ENCODE assay signal across 15 mouse cellular contexts in genomic region chr1:178376061-178376460, GRCm38 (mm10). TPM values are rescaled to one million over a fixed set of nuclear protein-coding genes. Genes with fewer than 3 reads are reported as not detected.
DNase-seq lines count a peak whose midpoint lies in the region; ATAC-seq lines count a peak whose summit lies in the region.
"Had no signal": no experiment of that assay in that cellular context is flagged by ENCODE, and none has a peak within 500 bp of the region (broad histone marks: within the 10 kb centered on the region; RNA-seq: fewer than 3 reads in every experiment).

No protein-coding gene starts in this region.

- no peak overlapping the region for H3K4me2 ChIP-seq in intestine, embryonic 16.5 days (ENCODE audit: low read depth, low read length)
- no peak overlapping the region for H3K4me2 ChIP-seq in midbrain, embryonic 15.5 days
- H3K4me2 ChIP-seq: embryonic facial prominence, embryonic 15.5 days; hindbrain, embryonic 13.5 days had no signal

- no peaks in the 10 kb centered on the region for H3K27me3 ChIP-seq in intestine, embryonic 16.5 days (replicated peaks; ENCODE audit: control insufficient read depth, insufficient read depth, low read length)
- H3K27me3 ChIP-seq in midbrain, embryonic 15.5 days (replicated peaks): no peaks in the 10 kb centered on the region
- H3K27me3 ChIP-seq: embryonic facial prominence, embryonic 15.5 days; hindbrain, embryonic 13.5 days had no signal

- ATAC-seq in intestine, embryonic 16.5 days: peak; percentile 60
- ATAC-seq in megakaryocyte progenitor cell, adult 5-6 weeks (replicated peaks; ENCODE audit: poor library complexity): peak; percentile 47
- no peak for ATAC-seq in midbrain, embryonic 15.5 days (replicated peaks)
- ATAC-seq: activated CD4-positive, CD25-positive, alpha-beta regulatory T cell, adult 4 months; forebrain, embryonic 16.5 days had no signal

- H3K4me3 ChIP-seq in intestine, embryonic 16.5 days (ENCODE audit: low read length): no peak overlapping the region
- H3K4me3 ChIP-seq in midbrain, embryonic 15.5 days: no peak overlapping the region
- H3K4me3 ChIP-seq: embryonic facial prominence, embryonic 15.5 days; hindbrain, embryonic 13.5 days; midbrain, embryonic 10.5 days had no signal

- no peaks in the 10 kb centered on the region for H3K9me3 ChIP-seq in intestine, embryonic 16.5 days (ENCODE audit: control insufficient read depth, low read length)
- no peaks in the 10 kb centered on the region for H3K9me3 ChIP-seq in midbrain, embryonic 15.5 days
- H3K9me3 ChIP-seq: embryonic facial prominence, embryonic 15.5 days; hindbrain, embryonic 13.5 days; midbrain, embryonic 10.5 days had no signal

- WGBS in intestine, embryonic 16.5 days: 87% methylated on average over 2 of the region's 2 CpGs
- 96% methylated on average over 2 of the region's 2 CpGs for WGBS in midbrain, embryonic 15.5 days

- no peak overlapping the region for H3K9ac ChIP-seq in intestine, embryonic 16.5 days (ENCODE audit: low read depth, low read length)
- H3K9ac ChIP-seq in midbrain, embryonic 15.5 days: no peak overlapping the region
- H3K9ac ChIP-seq: embryonic facial prominence, embryonic 15.5 days; hindbrain, embryonic 13.5 days had no signal

- H3K4me1 ChIP-seq in intestine, embryonic 16.5 days (ENCODE audit: control insufficient read depth, insufficient read depth, low read length): no peaks in the 10 kb centered on the region
- H3K4me1 ChIP-seq in midbrain, embryonic 15.5 days: no peaks in the 10 kb centered on the region
- H3K4me1 ChIP-seq: embryonic facial prominence, embryonic 15.5 days; hindbrain, embryonic 13.5 days; midbrain, embryonic 10.5 days had no signal

- H3K27ac ChIP-seq in intestine, embryonic 16.5 days (ENCODE audit: low read length): no peak overlapping the region
- H3K27ac ChIP-seq in midbrain, embryonic 15.5 days: no peak overlapping the region
- H3K27ac ChIP-seq: embryonic facial prominence, embryonic 15.5 days; hindbrain, embryonic 13.5 days; midbrain, embryonic 10.5 days had no signal

- H3K36me3 ChIP-seq in intestine, embryonic 16.5 days (ENCODE audit: control insufficient read depth, insufficient read depth, low read length): no peaks in the 10 kb centered on the region
- H3K36me3 ChIP-seq in midbrain, embryonic 15.5 days (replicated peaks): no peaks in the 10 kb centered on the region
- H3K36me3 ChIP-seq: embryonic facial prominence, embryonic 15.5 days; hindbrain, embryonic 13.5 days; midbrain, embryonic 10.5 days had no signal

- DNase-seq in A20 (ENCODE audit: low read depth, low spot score) (peak; percentile 32), R1 (ENCODE audit: low read depth, low spot score) (peak; percentile 76)
- no peak for DNase-seq in layer of hippocampus, adult 9-11 months
- no peak for DNase-seq in embryo, embryonic 11 days
- DNase-seq: cerebellum, adult 18-20 months; gastrocnemius, postnatal 14 days; kidney, adult 8-10 months had no signal

RNA-seq across cellular contexts. Expression of gene Efcab2, which starts 29.8 kb away (rescaled TPM):
- polyA plus RNA-seq in intestine, embryonic 16.5 days (2015; fragmentation: Nextera tagmentation; extraction: Ambion mirVana): 6.1 and 8.8 TPM in 2 replicates
- 3.8 and 4.2 TPM in 2 replicates for total RNA-seq in megakaryocyte progenitor cell, adult 5-6 weeks (2015)
- total RNA-seq in megakaryocyte progenitor cell, adult 5-6 weeks (2017): 1.7 and 3.2 TPM in 2 replicates
- polyA plus RNA-seq in midbrain, embryonic 15.5 days (2015; fragmentation: Nextera tagmentation; extraction: Ambion mirVana): 9.5 and 10.7 TPM in 2 replicates

RNA-seq across cellular contexts. Expression of gene Hnrnpu, which starts 38.5 kb away (rescaled TPM):
- polyA plus RNA-seq in intestine, embryonic 16.5 days (2015; fragmentation: Nextera tagmentation; extraction: Ambion mirVana): 137 and 155 TPM in 2 replicates
- 640 and 703 TPM in 2 replicates for total RNA-seq in megakaryocyte progenitor cell, adult 5-6 weeks (2015)
- total RNA-seq in megakaryocyte progenitor cell, adult 5-6 weeks (2017): 490 and 622 TPM in 2 replicates
- polyA plus RNA-seq in midbrain, embryonic 15.5 days (2015; fragmentation: Nextera tagmentation; extraction: Ambion mirVana): 255 and 278 TPM in 2 replicates

RNA-seq across cellular contexts. Expression of gene Cox20, which starts 57.1 kb away (rescaled TPM):
- 136 and 142 TPM in 2 replicates for polyA plus RNA-seq in intestine, embryonic 16.5 days (2015; fragmentation: Nextera tagmentation; extraction: Ambion mirVana)
- total RNA-seq in megakaryocyte progenitor cell, adult 5-6 weeks (2015): 153 and 181 TPM in 2 replicates
- total RNA-seq in megakaryocyte progenitor cell, adult 5-6 weeks (2017): 153 and 163 TPM in 2 replicates
- 104 and 107 TPM in 2 replicates for polyA plus RNA-seq in midbrain, embryonic 15.5 days (2015; fragmentation: Nextera tagmentation; extraction: Ambion mirVana)

Comparison
In these comparisons a context has a peak if more than half of its experiments do, and no peak if none do; other contexts are left out.
1. DNase-seq: peak in A20 (single experiment) and R1 (single experiment); none in layer of hippocampus, adult 9-11 months (single experiment) and embryo, embryonic 11 days (single experiment).